Mouse (Mus musculus) layer of hippocampus, adult 2 months (tissue): ENCODE data around the gene Ccdc181. TPM values are rescaled to one million over a fixed set of nuclear protein-coding genes. Genes with fewer than 3 reads are reported as not detected.

Experiments used
- DNase-seq, 2 experiments: peaks; one replicate each; pipeline ENCODE4 v3.0.0; 2022; ENCODE audit warnings: low spot score in 2 of 2
- H3K27ac ChIP-seq: fragments of 200-600 bp; 2 replicates; pipeline ENCODE4 v1.8.1; 2022
- H3K4me3 ChIP-seq: fragments of 200-600 bp; 2 replicates; pipeline ENCODE4 v1.8.1; 2022; ENCODE audit warnings: mild to moderate bottlenecking
- CTCF ChIP-seq: fragments of 200-600 bp; conservative IDR thresholded peaks from 2 replicates; pipeline ENCODE4 v1.8.1; 2022; ENCODE audit warnings: antibody characterized with exemption, mild to moderate bottlenecking, moderate library complexity
- total RNA-seq, 2 experiments: library from RNA; stranded (reverse); gene quantifications; 2 replicates each; pipeline ENCODE4 v1.2.3; 2021

Gene Ccdc181
- total RNA-seq, 2 experiments from 2014 or later, result 21.7 to 24.8 TPM

DNA sequence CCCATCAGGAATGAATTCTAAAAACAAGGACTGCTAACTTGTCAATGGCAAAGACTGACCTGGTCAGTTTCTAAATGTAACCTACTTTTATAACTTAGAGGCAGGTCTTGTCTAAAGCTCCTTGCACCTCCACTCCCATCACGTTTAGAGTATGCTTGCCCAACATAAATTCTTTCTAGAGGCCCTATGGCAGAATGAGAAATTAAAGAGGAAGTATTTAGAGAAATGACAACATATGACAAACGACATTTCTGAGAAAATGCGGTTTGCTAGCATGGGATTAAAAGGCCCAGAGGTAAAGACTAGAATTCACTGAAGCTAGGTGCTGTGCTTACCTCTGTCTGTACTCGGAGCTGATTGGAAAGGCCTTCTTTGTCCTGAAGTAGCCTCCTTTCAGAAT, 26.6 kb downstream of the Ccdc181 start:
- no peak for TF ChIP-seq CTCF
- Histone ChIP-seq H3K27ac (no peak overlapping the region), H3K4me3 (no peak overlapping the region)
- no peak for DNase-seq

DNA sequence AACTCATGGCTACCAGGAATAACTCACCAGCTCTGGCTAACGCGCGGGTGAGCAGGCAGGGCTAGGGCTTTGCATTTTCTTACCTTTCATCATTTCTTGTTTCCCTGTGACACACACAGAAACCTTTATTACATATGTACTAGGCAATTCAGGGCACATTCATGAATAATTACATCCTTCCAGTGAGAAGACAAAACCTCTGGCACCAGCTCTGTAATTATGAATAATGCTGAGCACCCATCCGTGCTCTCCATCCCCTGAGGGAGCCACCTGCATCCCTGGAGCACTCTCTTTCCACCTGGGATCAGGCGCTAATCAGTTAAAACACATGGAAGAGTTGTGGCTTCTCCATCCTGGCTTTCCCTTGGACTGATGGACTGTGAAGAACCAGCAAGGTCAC, 28.4 kb downstream of the Ccdc181 start, which contains the start of gene Nme7:
Nme7 (plus strand) TSS at position 301 of the 400 bp plus-strand sequence.
- no peak for TF ChIP-seq CTCF
- Histone ChIP-seq H3K4me3 (no peak within 1 kb of the TSS), H3K27ac (no peak within 1 kb of the TSS)
- DNase-seq, result no peak

DNA sequence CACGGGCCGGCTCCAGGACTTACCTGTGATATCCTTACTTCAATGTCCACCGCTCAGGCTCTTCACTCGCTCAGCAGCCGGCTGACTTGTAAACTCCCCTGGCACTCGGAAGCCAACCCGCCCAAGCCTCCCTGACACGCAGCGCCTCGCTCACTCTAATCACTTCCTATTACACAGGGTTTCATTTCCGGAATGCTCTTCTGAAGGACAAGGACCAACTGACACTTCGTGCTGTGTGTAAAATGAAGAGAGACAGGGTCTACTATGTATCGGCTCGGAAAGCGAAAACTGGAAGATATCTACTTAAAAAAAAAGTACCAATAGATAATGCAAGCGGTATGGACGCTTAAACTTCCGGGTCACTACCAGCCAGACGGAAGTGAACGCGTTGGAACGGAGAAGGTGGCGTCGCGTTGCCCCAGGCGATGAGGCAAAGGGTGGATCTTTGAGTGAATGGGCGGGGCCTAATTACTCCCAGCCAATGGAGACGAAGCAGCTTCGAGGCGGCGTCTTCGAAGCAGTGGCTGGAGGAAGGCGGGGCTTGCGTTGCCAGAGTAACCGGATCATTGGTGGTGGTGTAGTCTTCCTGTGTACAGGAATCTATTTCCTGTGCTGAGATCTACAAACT, 31.9 kb downstream of the Ccdc181 start, which contains the start of gene Blzf1:
Blzf1 (minus strand) TSS at position 366 of the 628 bp plus-strand sequence.
- peak within 1 kb of the TSS; percentile 89 for H3K27ac ChIP-seq

GRCm38 (mm10) chr1:164307922-164308321, 32.5 kb downstream of the Ccdc181 start:
- TF ChIP-seq CTCF, result no peak
- peak overlapping the region; percentile 85 for H3K4me3 ChIP-seq
- peak overlapping the region; percentile 84 for H3K27ac ChIP-seq
- no peak for DNase-seq

More for the DNA sequence above, 31.9 kb downstream of the Ccdc181 start, which contains the start of gene Blzf1:
- no peak for TF ChIP-seq CTCF
- peak within 1 kb of the TSS; percentile 85 for H3K4me3 ChIP-seq
- peak; percentile 96 to 98 for DNase-seq

DNA sequence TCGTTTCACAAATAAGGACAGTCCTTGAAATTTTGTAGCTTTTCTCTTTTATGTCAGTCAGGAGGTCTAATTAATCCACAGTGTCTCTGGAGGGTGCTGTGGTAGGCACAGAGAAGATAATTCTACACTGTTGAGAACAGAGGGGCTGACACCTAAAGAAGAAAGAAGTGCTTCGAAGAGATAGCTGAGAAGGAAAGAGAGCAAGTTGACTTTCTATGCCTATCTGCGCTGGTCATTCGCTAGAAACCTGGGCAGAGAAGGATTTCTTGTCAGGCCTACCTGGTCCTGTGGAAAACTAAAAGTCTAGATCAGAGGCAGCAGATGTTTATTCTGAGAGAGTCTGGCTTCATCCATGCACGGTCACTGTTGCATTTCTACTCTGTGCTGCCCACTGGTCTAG, 38.7 kb downstream of the Ccdc181 start:
- H3K4me3 ChIP-seq, result no peak overlapping the region
- no peak for TF ChIP-seq CTCF
- H3K27ac ChIP-seq, result no peak overlapping the region
- DNase-seq, result no peak

DNA sequence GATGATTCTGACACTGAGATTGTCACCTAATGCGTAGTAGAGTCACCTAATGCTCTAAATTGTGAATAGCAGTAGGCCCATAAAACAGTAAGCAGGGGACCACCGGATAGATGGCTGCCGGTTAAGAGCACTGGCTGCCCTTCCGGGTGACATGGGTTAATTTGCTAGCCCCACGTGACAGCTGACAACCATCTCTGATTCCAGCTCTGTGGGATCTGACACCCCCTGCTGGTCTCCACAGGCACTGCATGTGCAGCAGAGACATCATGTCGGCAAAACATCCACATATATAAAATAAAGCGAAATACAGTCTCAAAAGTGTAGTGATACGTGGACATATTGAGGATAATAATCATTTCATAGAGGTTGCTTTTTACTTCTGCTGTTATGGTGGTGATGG, 39.9 kb downstream of the Ccdc181 start:
- Histone ChIP-seq H3K4me3 (no peak overlapping the region), H3K27ac (no peak overlapping the region)
- peak; percentile 82 for TF ChIP-seq CTCF
- no peak for DNase-seq

DNA sequence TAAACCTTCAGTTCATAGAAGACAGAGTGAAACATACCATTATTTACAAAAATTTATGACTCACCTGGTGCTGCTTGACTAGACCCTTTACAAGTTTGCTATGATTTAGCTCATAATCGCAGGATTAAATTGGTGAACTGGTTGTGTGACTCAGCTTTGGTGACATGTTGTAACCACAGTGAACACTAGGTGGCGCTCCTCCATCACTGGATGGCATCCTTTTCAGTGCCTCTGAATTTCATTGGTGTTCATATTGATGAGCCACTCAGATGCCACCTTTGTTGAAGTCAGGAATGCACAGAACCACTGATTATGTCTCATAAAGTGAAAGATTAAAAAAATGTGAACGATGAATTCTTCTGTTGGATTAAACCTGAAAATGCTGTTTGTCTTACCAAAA, 41.3 kb downstream of the Ccdc181 start:
- Histone ChIP-seq H3K4me3 (no peak overlapping the region), H3K27ac (peak overlapping the region; percentile 57)
- peak; percentile 96 for TF ChIP-seq CTCF
- peak; percentile 81 to 91 for DNase-seq

DNA sequence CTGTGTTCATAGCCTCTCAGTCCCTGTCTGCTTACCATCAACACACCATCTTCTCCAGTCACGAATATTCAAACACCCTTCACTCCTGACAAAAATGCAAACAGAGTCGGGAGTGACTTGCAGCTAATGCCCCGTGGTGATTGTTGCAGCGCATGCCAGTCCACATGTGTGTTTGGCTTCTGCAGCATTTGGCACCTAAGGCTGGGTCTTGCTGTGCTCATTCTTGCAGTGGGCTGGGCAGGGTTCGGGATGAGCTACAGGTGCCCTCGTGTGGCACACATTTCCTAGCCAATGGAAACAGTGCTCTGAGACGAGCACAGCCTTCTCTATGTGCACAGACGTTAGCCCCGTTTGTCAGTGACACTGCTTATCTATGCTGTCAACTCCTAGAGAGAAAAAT, 41.9 kb downstream of the Ccdc181 start:
- no peak overlapping the region for H3K4me3 ChIP-seq
- TF ChIP-seq CTCF, result no peak
- H3K27ac ChIP-seq, result peak overlapping the region; percentile 57
- DNase-seq, result no peak

DNA sequence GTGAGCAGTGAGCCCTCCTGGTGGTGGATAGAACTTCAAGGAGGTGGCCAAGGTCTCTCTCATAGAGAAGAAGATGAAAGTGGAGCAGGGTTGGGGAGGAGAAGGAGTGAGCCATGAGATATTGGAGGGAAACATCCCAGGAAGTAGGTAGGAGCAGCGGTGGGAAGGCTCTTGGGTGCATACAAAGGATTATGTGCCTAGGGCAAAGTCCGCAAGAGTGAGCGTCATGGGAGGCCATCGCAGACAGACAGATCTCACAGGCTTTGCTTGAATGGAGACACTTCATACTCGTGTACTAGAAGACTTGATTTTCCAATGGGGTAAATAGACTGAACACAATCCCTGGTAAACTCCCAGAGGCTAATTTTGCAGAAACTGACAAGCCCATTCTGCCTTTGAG, 43.1 kb downstream of the Ccdc181 start:
- TF ChIP-seq CTCF, result no peak
- Histone ChIP-seq H3K27ac (no peak overlapping the region), H3K4me3 (no peak overlapping the region)
- no peak for DNase-seq

- H3K27ac ChIP-seq, result peak overlapping the region; percentile 80
Observed at GRCm38 (mm10) chr1:164319542-164320140, 44.3 kb downstream of the Ccdc181 start.

GRCm38 (mm10) chr1:164320731-164321130, 45.3 kb downstream of the Ccdc181 start:
- peak; percentile 24 for TF ChIP-seq CTCF
- Histone ChIP-seq H3K4me3 (0 out of 2 replicates have a peak overlapping the region, but pooled peaks have one; percentile 20), H3K27ac (peak overlapping the region; percentile 80)
- DNase-seq, result peak in 1 of 2 experiments; percentile 59

More at GRCm38 (mm10) chr1:164319542-164320140, 44.3 kb downstream of the Ccdc181 start:
- no peak overlapping the region for H3K4me3 ChIP-seq
- DNase-seq, result no peak
- TF ChIP-seq CTCF, result no peak

DNA sequence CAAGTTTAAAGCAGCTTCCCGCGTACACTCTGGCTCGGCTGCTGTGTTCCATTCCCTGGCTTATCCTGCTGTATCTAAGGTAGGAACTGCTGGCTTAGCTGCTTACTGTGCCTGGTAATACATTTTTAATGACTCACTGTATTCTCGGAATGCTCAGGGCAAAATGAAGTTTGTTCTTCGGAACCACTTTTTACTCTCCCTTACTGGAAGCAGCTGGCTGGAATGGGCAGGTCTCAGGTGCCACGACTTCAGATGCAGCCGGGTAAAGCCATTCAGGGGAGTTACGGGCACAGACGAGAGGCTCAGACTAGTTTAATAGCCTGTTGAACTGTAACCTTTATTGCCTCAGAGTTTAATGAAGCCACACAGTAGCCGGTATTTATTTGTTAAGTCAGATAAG, 46.0 kb downstream of the Ccdc181 start:
- no peak for DNase-seq
- Histone ChIP-seq H3K27ac (peak overlapping the region; percentile 80), H3K4me3 (peak overlapping the region; percentile 15)
- no peak for TF ChIP-seq CTCF

GRCm38 (mm10) chr1:164322987-164323650, 47.7 kb downstream of the Ccdc181 start:
- TF ChIP-seq CTCF, result no peak
- DNase-seq, result no peak
- no peak overlapping the region for H3K27ac ChIP-seq
- H3K4me3 ChIP-seq, result no peak overlapping the region
